ENCODE assay signal across 18 mouse cellular contexts in genomic region chr2:20667876-20668275, GRCm38 (mm10).
"Had no signal": no experiment of that assay in that cellular context is flagged by ENCODE, and none has a peak within 500 bp of the region (broad histone marks: within the 10 kb centered on the region; RNA-seq: fewer than 3 reads in every experiment).

No protein-coding gene starts in this region.

- H3K4me3 ChIP-seq: layer of hippocampus, adult 2 months; limb, embryonic 10.5 days; limb, embryonic 13.5 days; liver, embryonic 12.5 days; liver, embryonic 15.5 days; lung, embryonic 15.5 days; megakaryocyte, embryonic 14.5 days had no signal

- DNase-seq: kidney, adult 18-20 months; kidney, adult 9 months; kidney, postnatal 25 days; layer of hippocampus, adult 9-11 months; liver; lung, postnatal 10 days; midbrain, embryonic 14.5 days; spleen, adult 18-20 months; thymus, postnatal 25 days had no signal

- H3K9me3 ChIP-seq: limb, embryonic 10.5 days; limb, embryonic 13.5 days; liver, embryonic 12.5 days; liver, embryonic 15.5 days; lung, embryonic 15.5 days had no signal

- H3K27me3 ChIP-seq: limb, embryonic 13.5 days; liver, embryonic 12.5 days; liver, embryonic 15.5 days; lung, embryonic 15.5 days; megakaryocyte, embryonic 14.5 days had no signal

- H3K9ac ChIP-seq: limb, embryonic 13.5 days; liver, embryonic 12.5 days; liver, embryonic 15.5 days; lung, embryonic 15.5 days had no signal

- H3K4me1 ChIP-seq: liver, embryonic 12.5 days; liver, embryonic 15.5 days; lung, embryonic 15.5 days; megakaryocyte, embryonic 14.5 days had no signal

- H3K27ac ChIP-seq: kidney, postnatal 0 days; layer of hippocampus, adult 2 months; limb, embryonic 10.5 days; limb, embryonic 13.5 days; liver, embryonic 12.5 days; liver, embryonic 15.5 days; lung, embryonic 15.5 days had no signal

- H3K36me3 ChIP-seq: limb, embryonic 10.5 days; limb, embryonic 13.5 days; liver, embryonic 12.5 days; liver, embryonic 15.5 days; lung, embryonic 15.5 days had no signal

- H3K4me2 ChIP-seq: limb, embryonic 13.5 days; liver, embryonic 12.5 days; liver, embryonic 15.5 days; lung, embryonic 15.5 days; midbrain, embryonic 11.5 days had no signal

- ATAC-seq: liver, embryonic 12.5 days had no signal
